Mouse (Mus musculus): ENCODE measurements around the gene Olfm2. TPM values are rescaled to one million over a fixed set of nuclear protein-coding genes. Genes with fewer than 3 reads are reported as not detected.
A peak's percentile ranks its signal among the peaks of the same experiment; 100 is the strongest.

Gene Olfm2
- polyA plus RNA-seq, 1 experiment from 2014 or later: 9.4 TPM

DNA sequence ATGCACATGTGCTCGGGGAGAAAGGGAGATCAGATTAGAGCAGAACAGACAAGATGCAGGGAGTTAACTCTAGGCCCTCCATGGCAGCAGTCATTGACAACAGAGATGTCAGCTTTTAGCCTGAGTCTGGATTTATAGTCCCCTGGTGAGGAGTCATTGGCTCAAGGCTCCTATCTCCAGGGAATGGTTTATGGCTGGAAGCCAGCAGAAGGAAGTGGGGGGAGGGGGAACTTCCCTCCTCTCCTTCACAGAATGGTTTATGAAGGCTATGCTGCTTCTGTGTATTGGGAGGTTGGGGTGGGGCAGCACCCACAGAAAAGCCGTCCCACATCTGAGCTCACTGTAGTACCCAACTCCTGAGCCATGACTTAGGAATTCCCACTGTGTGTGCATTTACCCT is 24.6 kb downstream of the Olfm2 start:
- Histone ChIP-seq H3K9ac (ENCODE audit: low read length) (no peak overlapping the region), H3K9me3 (ENCODE audit: control insufficient read depth, low read length) (no peaks in the 10 kb centered on the region), H3K4me1 (replicated peaks; ENCODE audit: control insufficient read depth, insufficient read depth, low read length) (peaks cover 9% of the 10 kb centered on the region), H3K4me2 (ENCODE audit: low read length) (no peak overlapping the region), H3K27me3 (replicated peaks; ENCODE audit: control insufficient read depth, insufficient read depth, low read length) (peaks cover 27% of the 10 kb centered on the region), H3K4me3 (ENCODE audit: low read depth, low read length) (no peak overlapping the region), H3K36me3 (ENCODE audit: control insufficient read depth, insufficient read depth, low read length) (no peaks in the 10 kb centered on the region), H3K27ac (ENCODE audit: low read depth) (no peak overlapping the region)
- WGBS: 15% methylated on average over 2 of the region's 2 CpGs
- DNase-seq (ENCODE audit: low spot score) (peak; percentile 57), ATAC-seq (replicated peaks; ENCODE audit: low FRiP score, low TSS enrichment, low read depth) (peak; percentile 50; the same call in 1 of the 2 replicates)

DNA sequence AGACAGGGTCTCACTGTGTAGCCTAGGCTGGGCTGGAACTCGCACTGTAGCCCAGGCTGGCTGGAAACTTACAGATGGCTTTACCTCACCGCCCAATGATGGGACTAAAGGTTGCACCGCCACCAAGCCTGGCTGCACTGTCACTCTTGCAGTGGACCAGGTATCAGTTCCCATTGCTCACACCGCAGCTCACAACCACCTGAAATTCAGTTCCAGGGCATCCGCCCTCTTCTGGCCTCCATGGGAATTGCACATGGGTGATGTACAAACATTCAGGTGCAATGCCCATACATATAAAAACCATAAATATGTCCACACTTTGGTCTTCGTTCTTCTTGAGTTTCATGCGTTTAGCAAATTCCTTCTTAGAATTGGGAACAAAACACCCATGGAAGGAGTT is 30.8 kb downstream of the Olfm2 start:
- Histone ChIP-seq H3K4me3 (ENCODE audit: low read depth, low read length) (no peak overlapping the region), H3K27me3 (replicated peaks; ENCODE audit: control insufficient read depth, insufficient read depth, low read length) (no peaks in the 10 kb centered on the region), H3K36me3 (ENCODE audit: control insufficient read depth, insufficient read depth, low read length) (no peaks in the 10 kb centered on the region), H3K9ac (ENCODE audit: low read length) (no peak overlapping the region), H3K27ac (ENCODE audit: low read depth) (no peak overlapping the region), H3K4me1 (replicated peaks; ENCODE audit: control insufficient read depth, insufficient read depth, low read length) (no peaks in the 10 kb centered on the region), H3K9me3 (ENCODE audit: control insufficient read depth, low read length) (no peaks in the 10 kb centered on the region), H3K4me2 (ENCODE audit: low read length) (no peak overlapping the region)
- DNase-seq (ENCODE audit: low spot score) (no peak), ATAC-seq (replicated peaks; ENCODE audit: low FRiP score, low TSS enrichment, low read depth) (no peak)
- 71% methylated on average over 7 of the region's 7 CpGs for WGBS

DNA sequence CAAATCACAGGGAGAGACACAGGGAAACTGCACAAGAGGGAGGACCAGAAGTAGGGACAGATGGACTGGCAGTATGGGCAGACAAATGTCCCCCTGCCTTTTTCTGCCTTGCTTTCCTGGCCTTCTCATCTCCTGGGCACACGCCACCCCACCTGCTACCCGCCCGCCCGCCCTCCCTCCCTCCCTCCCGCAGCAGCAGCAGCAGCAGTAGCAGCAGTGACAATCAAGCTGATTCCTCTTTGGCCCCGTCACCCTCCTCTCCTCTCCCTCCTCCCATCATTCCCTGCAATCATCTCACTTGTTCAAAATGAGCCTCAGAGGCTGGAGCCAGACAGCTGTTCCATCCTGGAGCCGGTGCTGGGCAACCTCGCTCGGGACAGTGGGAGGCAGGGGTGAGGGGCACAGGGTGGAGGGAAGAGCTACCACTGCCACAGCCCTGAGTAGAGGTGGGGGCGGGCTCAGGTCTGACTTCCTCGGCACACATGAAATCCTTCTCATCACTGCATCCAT is 32.6 kb downstream of the Olfm2 start:
- DNase-seq (ENCODE audit: low spot score): no peak

DNA sequence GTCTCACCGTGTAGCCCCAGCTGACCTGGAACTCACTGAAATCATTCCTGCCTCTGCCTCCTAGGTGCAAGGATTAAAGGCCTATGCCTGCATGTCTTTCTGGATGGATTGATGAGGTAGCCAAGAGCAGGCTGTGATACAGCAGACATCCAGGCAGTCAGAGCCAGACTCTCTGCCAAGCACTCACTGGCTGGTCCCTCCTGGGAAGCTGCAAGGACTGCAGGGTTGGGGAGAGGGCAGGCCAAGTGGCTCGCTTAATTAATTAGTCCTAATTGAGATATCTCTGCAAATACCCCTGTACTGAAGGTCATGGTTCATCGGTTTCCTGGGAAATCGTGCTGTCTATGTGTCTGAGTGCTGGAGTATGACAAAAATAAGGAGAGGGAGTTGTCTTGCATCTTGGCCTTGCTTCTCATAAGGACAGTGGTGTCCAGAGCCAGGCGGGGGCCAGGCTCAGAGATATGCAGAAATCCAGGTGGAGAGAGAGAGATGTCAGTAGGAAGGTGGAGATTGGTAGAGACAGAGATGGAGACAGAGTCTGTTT is 33.1 kb downstream of the Olfm2 start:
- Histone ChIP-seq H3K9ac (ENCODE audit: low read length) (no peak overlapping the region), H3K27ac (ENCODE audit: low read depth) (no peak overlapping the region), H3K4me2 (ENCODE audit: low read length) (no peak overlapping the region), H3K4me1 (replicated peaks; ENCODE audit: control insufficient read depth, insufficient read depth, low read length) (no peaks in the 10 kb centered on the region), H3K27me3 (replicated peaks; ENCODE audit: control insufficient read depth, insufficient read depth, low read length) (no peaks in the 10 kb centered on the region), H3K36me3 (ENCODE audit: control insufficient read depth, insufficient read depth, low read length) (no peaks in the 10 kb centered on the region), H3K4me3 (ENCODE audit: low read depth, low read length) (no peak overlapping the region), H3K9me3 (ENCODE audit: control insufficient read depth, low read length) (no peaks in the 10 kb centered on the region)
- 76% methylated on average over 5 of the region's 5 CpGs for WGBS
- DNase-seq (ENCODE audit: low spot score) (no peak), ATAC-seq (replicated peaks; ENCODE audit: low FRiP score, low TSS enrichment, low read depth) (no peak)

More for the DNA sequence above, 32.6 kb downstream of the Olfm2 start:
- Histone ChIP-seq H3K27me3 (replicated peaks; ENCODE audit: control insufficient read depth, insufficient read depth, low read length) (no peaks in the 10 kb centered on the region), H3K36me3 (ENCODE audit: control insufficient read depth, insufficient read depth, low read length) (no peaks in the 10 kb centered on the region), H3K4me2 (ENCODE audit: low read length) (no peak overlapping the region), H3K9me3 (ENCODE audit: control insufficient read depth, low read length) (no peaks in the 10 kb centered on the region), H3K4me3 (ENCODE audit: low read depth, low read length) (no peak overlapping the region), H3K27ac (ENCODE audit: low read depth) (no peak overlapping the region), H3K4me1 (replicated peaks; ENCODE audit: control insufficient read depth, insufficient read depth, low read length) (no peaks in the 10 kb centered on the region), H3K9ac (ENCODE audit: low read length) (no peak overlapping the region)
- no peak for ATAC-seq (replicated peaks; ENCODE audit: low FRiP score, low TSS enrichment, low read depth)
- 35% methylated on average over 7 of the region's 11 CpGs for WGBS

DNA sequence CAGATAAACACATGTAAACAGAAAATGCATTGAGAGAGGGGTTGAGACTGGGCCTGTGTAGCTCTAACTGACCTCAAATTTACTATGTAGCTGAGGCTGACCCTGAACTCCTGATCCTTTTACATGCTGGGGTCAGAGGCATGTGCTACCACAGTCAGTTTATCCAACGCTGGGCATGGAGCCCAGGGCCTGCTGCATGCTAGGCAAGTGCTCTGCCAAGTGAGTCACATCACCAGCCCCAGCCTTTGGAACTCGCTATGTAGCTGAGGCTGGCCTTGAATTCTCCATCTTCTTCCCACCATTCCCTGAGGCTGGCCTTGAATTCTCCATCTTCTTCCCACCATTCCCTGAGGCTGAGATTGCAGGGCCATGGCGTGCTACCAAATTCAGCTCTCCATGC is 35.7 kb downstream of the Olfm2 start:
- no peaks in the 10 kb centered on the region for H3K27me3 ChIP-seq (replicated peaks; ENCODE audit: control insufficient read depth, insufficient read depth, low read length)
- no peaks in the 10 kb centered on the region for H3K9me3 ChIP-seq (ENCODE audit: control insufficient read depth, low read length)
- no peak overlapping the region for H3K27ac ChIP-seq (ENCODE audit: low read depth)
- ATAC-seq (replicated peaks; ENCODE audit: low FRiP score, low TSS enrichment, low read depth) (no peak), DNase-seq (ENCODE audit: low spot score) (no peak)
- no peaks in the 10 kb centered on the region for H3K36me3 ChIP-seq (ENCODE audit: control insufficient read depth, insufficient read depth, low read length)
- H3K4me3 ChIP-seq (ENCODE audit: low read depth, low read length): no peak overlapping the region
- 83% methylated on average over 3 of the region's 3 CpGs for WGBS
- no peak overlapping the region for H3K9ac ChIP-seq (ENCODE audit: low read length)
- no peaks in the 10 kb centered on the region for H3K4me1 ChIP-seq (replicated peaks; ENCODE audit: control insufficient read depth, insufficient read depth, low read length)
- H3K4me2 ChIP-seq (ENCODE audit: low read length): no peak overlapping the region

DNA sequence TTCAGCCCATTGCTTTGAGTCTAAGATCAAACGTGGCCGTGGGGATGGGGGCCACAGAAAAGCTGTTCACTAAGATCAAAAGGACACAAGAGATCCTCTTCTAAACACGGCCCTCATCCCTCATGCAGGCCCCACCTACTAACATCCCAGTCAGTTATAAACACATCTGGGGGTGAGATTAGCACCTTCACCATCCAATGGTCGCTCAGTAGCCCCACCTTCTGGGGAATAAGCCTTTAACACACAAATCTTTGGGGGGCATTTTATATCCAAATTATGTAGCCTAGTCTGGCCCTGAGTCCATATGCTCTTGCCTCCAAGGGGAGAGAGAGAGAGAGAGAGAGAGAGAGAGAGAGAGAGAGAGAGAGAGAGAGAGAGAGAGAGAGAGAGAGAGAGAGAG is 40.2 kb downstream of the Olfm2 start:
- ATAC-seq (replicated peaks; ENCODE audit: low FRiP score, low TSS enrichment, low read depth) (no peak), DNase-seq (ENCODE audit: low spot score) (no peak)
- no peak overlapping the region for H3K27ac ChIP-seq (ENCODE audit: low read depth)
- WGBS: 18% methylated on average over 4 of the region's 4 CpGs
- H3K27me3 ChIP-seq (replicated peaks; ENCODE audit: control insufficient read depth, insufficient read depth, low read length): no peaks in the 10 kb centered on the region
- H3K4me1 ChIP-seq (replicated peaks; ENCODE audit: control insufficient read depth, insufficient read depth, low read length): no peaks in the 10 kb centered on the region
- no peak overlapping the region for H3K4me2 ChIP-seq (ENCODE audit: low read length)
- H3K36me3 ChIP-seq (ENCODE audit: control insufficient read depth, insufficient read depth, low read length): no peaks in the 10 kb centered on the region
- no peak overlapping the region for H3K4me3 ChIP-seq (ENCODE audit: low read depth, low read length)
- H3K9ac ChIP-seq (ENCODE audit: low read length): no peak overlapping the region
- H3K9me3 ChIP-seq (ENCODE audit: control insufficient read depth, low read length): no peaks in the 10 kb centered on the region

DNA sequence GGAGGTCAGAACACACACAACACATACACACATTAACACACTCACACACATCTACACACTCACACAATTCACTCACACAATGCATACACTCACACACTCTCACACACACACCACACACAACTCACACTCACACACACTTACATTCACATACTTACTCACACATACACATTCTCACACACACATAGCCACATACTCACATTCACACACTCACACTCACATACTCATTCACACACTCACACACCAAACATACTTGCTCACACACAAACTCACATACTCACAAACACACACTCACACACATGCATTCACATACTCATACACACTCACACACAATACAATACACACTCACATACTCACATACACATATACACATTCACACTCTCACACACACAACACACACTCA is 40.7 kb downstream of the Olfm2 start:
- no peak for DNase-seq (ENCODE audit: low spot score)
- Histone ChIP-seq H3K9ac (ENCODE audit: low read length) (no peak overlapping the region), H3K4me2 (ENCODE audit: low read length) (no peak overlapping the region), H3K27me3 (replicated peaks; ENCODE audit: control insufficient read depth, insufficient read depth, low read length) (no peaks in the 10 kb centered on the region), H3K36me3 (ENCODE audit: control insufficient read depth, insufficient read depth, low read length) (no peaks in the 10 kb centered on the region), H3K9me3 (ENCODE audit: control insufficient read depth, low read length) (no peaks in the 10 kb centered on the region), H3K4me3 (ENCODE audit: low read depth, low read length) (no peak overlapping the region), H3K27ac (ENCODE audit: low read depth) (no peak overlapping the region), H3K4me1 (replicated peaks; ENCODE audit: control insufficient read depth, insufficient read depth, low read length) (no peaks in the 10 kb centered on the region)
- ATAC-seq (replicated peaks; ENCODE audit: low FRiP score, low TSS enrichment, low read depth): no peak

DNA sequence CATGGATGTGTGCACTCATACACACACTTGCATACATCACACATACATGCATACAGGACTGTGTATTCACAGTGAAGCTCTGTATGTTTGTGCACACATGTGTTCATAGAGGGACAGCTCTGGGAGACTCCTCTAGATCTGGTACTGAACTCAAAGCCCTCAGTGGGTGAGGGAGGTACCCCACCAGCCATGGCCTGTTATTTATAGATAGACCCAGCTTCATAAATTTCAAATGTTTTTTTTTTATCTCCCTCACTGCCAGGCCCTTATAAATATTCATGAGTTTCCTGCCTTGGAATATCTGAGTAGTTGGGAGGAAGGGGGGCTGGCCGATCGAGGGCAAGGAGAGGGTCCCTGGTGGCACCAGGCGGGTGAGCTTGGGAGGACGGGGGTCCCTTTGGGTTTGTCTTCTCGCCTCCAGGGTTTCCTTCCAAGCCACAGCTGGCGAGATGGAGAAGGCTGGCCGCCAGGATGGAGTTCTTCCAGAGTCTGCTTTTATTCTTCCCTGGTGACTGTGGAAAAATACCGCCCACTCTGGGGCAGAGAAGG is 42.2 kb downstream of the Olfm2 start:
- H3K27me3 ChIP-seq (replicated peaks; ENCODE audit: control insufficient read depth, insufficient read depth, low read length): no peaks in the 10 kb centered on the region
- no peak for ATAC-seq (replicated peaks; ENCODE audit: low FRiP score, low TSS enrichment, low read depth)
- H3K4me2 ChIP-seq (ENCODE audit: low read length): no peak overlapping the region
- DNase-seq (ENCODE audit: low spot score): no peak
- H3K27ac ChIP-seq (ENCODE audit: low read depth): no peak overlapping the region
- no peak overlapping the region for H3K9ac ChIP-seq (ENCODE audit: low read length)
- H3K4me1 ChIP-seq (replicated peaks; ENCODE audit: control insufficient read depth, insufficient read depth, low read length): no peaks in the 10 kb centered on the region
- no peaks in the 10 kb centered on the region for H3K36me3 ChIP-seq (ENCODE audit: control insufficient read depth, insufficient read depth, low read length)
- H3K4me3 ChIP-seq (ENCODE audit: low read depth, low read length): no peak overlapping the region
- WGBS: 72% methylated on average over 8 of the region's 8 CpGs
- no peaks in the 10 kb centered on the region for H3K9me3 ChIP-seq (ENCODE audit: control insufficient read depth, low read length)

DNA sequence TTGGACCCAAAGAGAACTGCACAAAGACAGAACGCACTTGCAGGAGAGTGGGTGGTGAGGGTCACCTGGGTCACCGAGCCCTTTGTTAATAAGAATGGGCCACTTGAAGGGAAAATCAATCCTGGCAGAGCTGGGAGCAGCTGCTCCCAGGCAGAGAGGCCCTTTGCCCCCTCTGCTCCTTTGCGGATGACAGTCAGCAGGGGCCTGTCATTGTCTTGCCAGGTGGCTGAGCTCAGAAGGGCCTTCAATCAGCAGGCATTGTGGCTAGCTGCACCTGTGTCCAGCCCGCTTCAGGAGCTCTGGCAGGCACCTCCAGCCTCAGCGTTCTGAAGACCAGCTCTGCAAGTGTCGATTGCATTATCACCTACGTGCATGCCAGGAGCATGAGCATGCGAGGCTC is 48.7 kb downstream of the Olfm2 start:
- no peaks in the 10 kb centered on the region for H3K4me1 ChIP-seq (replicated peaks; ENCODE audit: control insufficient read depth, insufficient read depth, low read length)
- H3K4me3 ChIP-seq (ENCODE audit: low read depth, low read length): no peak overlapping the region
- ATAC-seq (replicated peaks; ENCODE audit: low FRiP score, low TSS enrichment, low read depth): no peak; the same call in 1 of the 2 replicates
- DNase-seq (ENCODE audit: low spot score): no peak
- no peak overlapping the region for H3K4me2 ChIP-seq (ENCODE audit: low read length)
- WGBS: 29% methylated on average over 8 of the region's 8 CpGs
- H3K9me3 ChIP-seq (ENCODE audit: control insufficient read depth, low read length): no peaks in the 10 kb centered on the region
- no peak overlapping the region for H3K9ac ChIP-seq (ENCODE audit: low read length)
- peaks cover 12% of the 10 kb centered on the region for H3K27me3 ChIP-seq (replicated peaks; ENCODE audit: control insufficient read depth, insufficient read depth, low read length)
- H3K27ac ChIP-seq (ENCODE audit: low read depth): no peak overlapping the region
- H3K36me3 ChIP-seq (ENCODE audit: control insufficient read depth, insufficient read depth, low read length): no peaks in the 10 kb centered on the region
